Mouse (Mus musculus) midbrain, embryonic 14.5 days (tissue): ENCODE results near the gene Atg4a-ps. TPM values are rescaled to one million over a fixed set of nuclear protein-coding genes. Genes with fewer than 3 reads are reported as not detected.

ENCODE experiments used
- ATAC-seq: fragments of 200-750 bp; cut with Nextera tagmentation; 2 replicates; pipeline ENCODE4 v1.8.0; 2017; ENCODE audit warnings: moderate number of reproducible peaks, moderate library complexity; ENCODE audit not compliant: low FRiP score, low TSS enrichment
- DNase-seq: peaks from one replicate; pipeline ENCODE4 v3.0.0-alpha.2; 2015
- H3K27ac ChIP-seq: fragments of 300-500 bp; sonication (generic); replicated peaks from 2 replicates; pipeline ENCODE4 v1.5.1; 2014; ENCODE audit warnings: mild to moderate bottlenecking, low read depth, low read length, moderate library complexity
- H3K27me3 ChIP-seq: fragments of 300-500 bp; sonication (generic); 2 replicates; pipeline ENCODE4 v1.6.1; 2014; ENCODE audit warnings: low read length, control low read depth, mixed read lengths; ENCODE audit not compliant: control insufficient read depth, insufficient read depth
- H3K36me3 ChIP-seq: fragments of 300-500 bp; sonication (generic); 2 replicates; pipeline ENCODE4 v1.6.1; 2014; ENCODE audit warnings: low read length, control low read depth; ENCODE audit not compliant: control insufficient read depth, insufficient read depth
- H3K4me1 ChIP-seq: fragments of 300-500 bp; sonication (generic); 2 replicates; pipeline ENCODE4 v1.6.1; 2014; ENCODE audit warnings: mild to moderate bottlenecking, antibody characterized with exemption, low read length, control low read depth; ENCODE audit not compliant: control insufficient read depth, insufficient read depth
- H3K4me2 ChIP-seq: fragments of 300-500 bp; sonication (generic); 2 replicates; pipeline ENCODE4 v1.6.1; 2014; ENCODE audit warnings: mild to moderate bottlenecking, low read length, moderate library complexity
- H3K4me3 ChIP-seq: fragments of 300-500 bp; sonication (generic); replicated peaks from 2 replicates; pipeline ENCODE4 v1.5.1; 2014; ENCODE audit warnings: low read depth, low read length
- H3K9ac ChIP-seq: fragments of 300-500 bp; sonication (generic); replicated peaks from 2 replicates; pipeline ENCODE4 v1.6.1; 2014; ENCODE audit warnings: mild to moderate bottlenecking, low read length, moderate library complexity
- H3K9me3 ChIP-seq: fragments of 300-500 bp; sonication (generic); 2 replicates; pipeline ENCODE4 v1.6.1; 2016; ENCODE audit warnings: low read length, control low read depth, mixed read lengths; ENCODE audit not compliant: control insufficient read depth
- WGBS: fragments of 180-500 bp; shearing (Covaris S2); extraction: QIAGEN DNeasy Blood & Tissue Kit; methylation state at CpG from one replicate; pipeline ENCODE4 v1.1.7; 2014; 5-methylcytosine and 5-hydroxymethylcytosine counted together
- polyA plus RNA-seq: library from polyadenylated mRNA; unstranded; fragments of >200 nt; fragmentation: Nextera tagmentation; extraction: Ambion mirVana; gene quantifications from 2 replicates; pipeline ENCODE4 v1.2.1, GENCODE M21; 2014

Atg4a-ps gene
- polyA plus RNA-seq, 1 experiment from 2014 or later = not detected

DNA sequence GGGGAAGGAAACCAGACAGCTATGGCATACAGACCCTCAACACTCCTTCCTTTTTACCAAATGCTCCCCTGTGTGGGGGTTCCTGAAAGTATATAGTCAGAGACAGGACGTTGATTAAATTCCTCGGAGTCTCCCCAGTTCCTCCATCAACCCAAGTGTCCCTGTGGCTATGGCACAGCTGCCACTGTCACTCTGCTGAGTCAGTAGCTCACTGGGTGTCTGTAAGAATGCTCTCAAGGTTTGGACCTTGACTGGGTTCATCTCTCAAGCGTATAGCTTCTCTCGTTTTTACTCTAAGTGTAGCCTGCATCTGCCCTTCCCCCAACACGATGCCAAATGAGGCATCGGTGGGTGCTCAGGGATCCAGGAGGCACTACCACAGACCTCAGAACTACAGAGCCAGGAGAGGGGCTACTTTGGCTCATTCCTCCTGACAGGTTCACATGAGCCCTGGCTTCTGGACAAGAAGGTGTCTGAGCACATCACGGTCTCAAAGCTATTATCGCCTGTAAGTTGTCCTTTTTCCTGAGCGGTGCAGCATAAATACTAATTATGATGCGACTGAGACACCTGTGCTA is 21.9 kb downstream of the Atg4a-ps start:
- Histone ChIP-seq H3K27ac (no peak overlapping the region), H3K4me2 (no peak overlapping the region), H3K36me3 (no peaks in the 10 kb centered on the region), H3K4me1 (0 out of 2 replicates have a peak, but pooled peaks cover 2% of the 10 kb centered on the region), H3K4me3 (no peak overlapping the region), H3K9ac (no peak overlapping the region), H3K27me3 (no peaks in the 10 kb centered on the region), H3K9me3 (no peaks in the 10 kb centered on the region)
- DNase-seq = no peak
- 89% methylated on average over 10 of the region's 10 CpGs for whole genome bisulfite sequencing
- no peak for ATAC-seq

DNA sequence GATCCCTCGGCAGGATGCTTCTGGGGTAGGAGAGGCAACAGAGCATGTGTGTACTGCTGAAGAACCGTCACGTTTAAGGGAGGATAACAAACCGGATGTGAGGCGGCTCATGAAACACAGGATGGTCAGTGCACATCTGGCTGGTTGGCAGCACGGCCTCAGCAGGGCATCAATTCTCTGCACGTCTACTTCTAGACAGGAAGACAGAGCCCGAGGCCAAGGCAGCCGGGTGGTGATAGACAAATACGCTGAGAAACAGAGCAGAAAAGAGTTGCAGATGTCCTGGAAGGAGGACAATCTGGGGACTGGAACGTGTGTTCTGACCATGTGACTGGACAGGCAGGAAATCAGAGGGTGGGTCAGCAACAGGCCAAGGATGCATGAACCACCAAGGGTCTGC is 25.8 kb downstream of the Atg4a-ps start:
- no peak overlapping the region for H3K4me2 ChIP-seq
- no peaks in the 10 kb centered on the region for H3K9me3 ChIP-seq
- WGBS = 82% methylated on average over 11 of the region's 11 CpGs
- H3K36me3 ChIP-seq = no peaks in the 10 kb centered on the region
- H3K27me3 ChIP-seq = no peaks in the 10 kb centered on the region
- no peak overlapping the region for H3K9ac ChIP-seq
- ATAC-seq = no peak
- no peak for DNase-seq
- 0 out of 2 replicates have a peak, but pooled peaks cover 2% of the 10 kb centered on the region for H3K4me1 ChIP-seq
- H3K27ac ChIP-seq = no peak overlapping the region
- no peak overlapping the region for H3K4me3 ChIP-seq

- WGBS = 48% methylated on average over 6 of the region's 6 CpGs
- H3K27ac ChIP-seq = no peak overlapping the region
- H3K27me3 ChIP-seq = no peaks in the 10 kb centered on the region
- no peaks in the 10 kb centered on the region for H3K36me3 ChIP-seq
- no peak overlapping the region for H3K4me2 ChIP-seq
- DNase-seq = no peak
- H3K9ac ChIP-seq = no peak overlapping the region
- no peaks in the 10 kb centered on the region for H3K4me1 ChIP-seq
- H3K4me3 ChIP-seq = no peak overlapping the region
- no peaks in the 10 kb centered on the region for H3K9me3 ChIP-seq
- ATAC-seq = no peak
These were observed 28.9 kb downstream of the Atg4a-ps start for GRCm38 (mm10) chr3:103616981-103617380.

- Histone ChIP-seq H3K9me3 (no peaks in the 10 kb centered on the region), H3K36me3 (no peaks in the 10 kb centered on the region), H3K27ac (no peak overlapping the region), H3K9ac (no peak overlapping the region), H3K4me2 (no peak overlapping the region), H3K27me3 (no peaks in the 10 kb centered on the region), H3K4me1 (no peaks in the 10 kb centered on the region), H3K4me3 (no peak overlapping the region)
- DNase-seq = no peak
- no peak for ATAC-seq
- 86% methylated on average over 4 of the region's 4 CpGs for whole genome bisulfite sequencing
These were observed 30.2 kb downstream of the Atg4a-ps start for GRCm38 (mm10) chr3:103615621-103616020.

DNA sequence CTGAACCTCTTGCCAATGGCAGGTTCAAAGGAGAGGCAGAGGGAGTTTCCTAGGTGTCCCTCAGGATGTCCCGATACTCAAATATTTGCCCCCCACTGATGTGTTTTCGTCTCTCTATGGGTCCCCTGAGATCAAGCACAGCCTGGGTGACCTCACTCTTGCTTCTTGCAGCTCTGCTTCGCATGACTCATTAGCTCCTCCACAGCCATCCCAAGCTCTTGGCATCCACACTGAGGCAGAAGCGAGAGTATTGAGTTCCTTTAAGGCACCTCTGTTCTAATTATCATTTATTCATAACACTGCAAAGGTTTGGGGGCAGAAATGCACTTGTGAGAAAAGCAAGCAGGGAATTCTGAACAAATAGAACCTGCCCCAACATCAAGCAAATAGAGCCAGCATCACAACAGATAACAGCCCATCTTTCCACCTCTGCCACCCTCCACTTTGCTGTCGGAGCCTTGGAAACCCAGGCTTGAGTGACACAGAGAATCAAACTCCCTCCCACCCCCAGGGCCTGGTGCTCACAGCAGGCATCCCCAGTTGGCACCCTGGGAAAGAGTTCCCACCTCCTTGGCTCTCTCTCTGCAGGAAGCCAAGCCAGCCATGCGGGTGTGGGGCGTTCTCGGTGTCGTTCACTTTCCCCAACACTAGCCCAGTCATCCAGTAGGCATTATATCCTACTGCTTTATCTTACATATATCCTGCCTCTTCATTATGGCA is 33.1 kb downstream of the Atg4a-ps start:
- ATAC-seq (no peak), DNase-seq (no peak)
- no peaks in the 10 kb centered on the region for H3K27me3 ChIP-seq
- 80% methylated on average over 9 of the region's 9 CpGs for WGBS
- no peak overlapping the region for H3K27ac ChIP-seq
- no peaks in the 10 kb centered on the region for H3K4me1 ChIP-seq
- no peaks in the 10 kb centered on the region for H3K36me3 ChIP-seq
- no peak overlapping the region for H3K4me2 ChIP-seq
- H3K4me3 ChIP-seq = no peak overlapping the region
- no peak overlapping the region for H3K9ac ChIP-seq
- H3K9me3 ChIP-seq = no peaks in the 10 kb centered on the region

GRCm38 (mm10) chr3:103610231-103610630 is 35.6 kb downstream of the Atg4a-ps start:
- Histone ChIP-seq H3K27me3 (no peaks in the 10 kb centered on the region), H3K9ac (no peak overlapping the region), H3K36me3 (no peaks in the 10 kb centered on the region), H3K27ac (no peak overlapping the region), H3K4me2 (no peak overlapping the region), H3K4me1 (no peaks in the 10 kb centered on the region), H3K9me3 (no peaks in the 10 kb centered on the region), H3K4me3 (no peak overlapping the region)
- WGBS = 93% methylated on average over 5 of the region's 5 CpGs
- ATAC-seq (no peak), DNase-seq (no peak)

- ATAC-seq = no peak
- Histone ChIP-seq H3K27me3 (no peaks in the 10 kb centered on the region), H3K4me2 (no peak overlapping the region), H3K4me1 (no peaks in the 10 kb centered on the region), H3K36me3 (no peaks in the 10 kb centered on the region), H3K27ac (no peak overlapping the region), H3K9ac (no peak overlapping the region), H3K4me3 (no peak overlapping the region), H3K9me3 (no peaks in the 10 kb centered on the region)
- no peak for DNase-seq
- WGBS = 85% methylated on average over 13 of the region's 13 CpGs
These were observed 38.9 kb downstream of the Atg4a-ps start for GRCm38 (mm10) chr3:103606660-103607595.

GRCm38 (mm10) chr3:103606045-103606597 is 39.7 kb downstream of the Atg4a-ps start:
- H3K4me2 ChIP-seq = no peak overlapping the region
- H3K27ac ChIP-seq = no peak overlapping the region
- ATAC-seq (no peak), DNase-seq (no peak)
- no peaks in the 10 kb centered on the region for H3K27me3 ChIP-seq
- no peaks in the 10 kb centered on the region for H3K4me1 ChIP-seq
- no peak overlapping the region for H3K4me3 ChIP-seq
- H3K9ac ChIP-seq = no peak overlapping the region
- 91% methylated on average over 6 of the region's 6 CpGs for WGBS
- no peaks in the 10 kb centered on the region for H3K9me3 ChIP-seq
- no peaks in the 10 kb centered on the region for H3K36me3 ChIP-seq
